Mouse (Mus musculus) kidney, adult 2 months (tissue): ENCODE data around the gene Lipe.
"Not testable (repeated sequence)": the region's sequence is repeated elsewhere in the genome, so short reads cannot be mapped to it uniquely, and the experiment has no call there.

ENCODE experiments used
- CTCF ChIP-seq: fragments of 200-500 bp; conservative IDR thresholded peaks from 2 replicates; pipeline ENCODE4 v1.5.1; 2011; ENCODE audit warnings: low read depth, mild to moderate bottlenecking, control low read depth, low read length, moderate library complexity, mixed read lengths; ENCODE audit not compliant: insufficient read depth, insufficient read length
- POLR2A ChIP-seq: fragments of 200-500 bp; IDR thresholded peaks from one replicate; pipeline ENCODE4 v1.6.1; 2011; ENCODE audit warnings: low read depth, low read length, control low read depth

DNA sequence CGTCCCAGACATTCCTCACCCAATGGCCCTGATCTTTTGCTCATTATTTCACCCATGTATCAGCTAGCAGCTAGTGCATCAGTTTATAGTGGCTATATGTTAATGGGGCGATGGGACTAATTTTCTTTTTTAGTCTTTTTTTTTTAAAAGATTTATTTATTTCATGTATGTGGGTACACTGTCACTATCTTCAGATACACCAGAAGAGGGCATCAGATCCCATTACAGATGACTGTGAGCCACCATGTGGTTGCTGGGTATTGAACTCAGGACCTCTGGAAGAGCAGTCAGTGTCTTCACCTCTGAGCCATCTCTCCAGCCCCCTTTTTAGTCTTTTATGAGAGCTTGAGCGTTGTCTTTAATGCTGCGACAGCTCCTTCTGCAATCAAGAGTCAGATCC, 27.9 kb upstream of the Lipe start:
- not testable (repeated sequence) for TF ChIP-seq POLR2A, CTCF
